Mouse (Mus musculus): ENCODE results near the gene Nodal. TPM values are rescaled to one million over a fixed set of nuclear protein-coding genes. Genes with fewer than 3 reads are reported as not detected.

Nodal gene
- polyA plus RNA-seq, 1 experiment from 2014 or later, result not detected

GRCm38 (mm10) chr10:61398125-61398524 lies 19.6 kb upstream of the Nodal start:
- H3K27me3 ChIP-seq, result no peaks in the 10 kb centered on the region
- in situ Hi-C loops (cut with MboI; ENCODE audit: low pct_unique_long_range_greater_than_20kb), result loop anchor here (5.0 kb wide), 1 partner anchor 56 kb away; no protein-coding TSS in a partner anchor
- DNase-seq (ENCODE audit: low read depth, low spot score) (no peak), ATAC-seq (no peak)
- ChIA-PET CTCF (interaction anchor here (1.0 to 2.4 kb wide), 3 partner anchors 55 to 198 kb away, joined by 3 to 11 read pairs (median 4); no protein-coding TSS in a partner anchor), POLR2A (interaction anchor here (1.0 kb wide), 1 partner anchor 18 kb away, joined by 3 read pairs; no protein-coding TSS in a partner anchor)
- no peak for TF ChIP-seq CTCF (IDR thresholded peaks at IDR 0.05)

DNA sequence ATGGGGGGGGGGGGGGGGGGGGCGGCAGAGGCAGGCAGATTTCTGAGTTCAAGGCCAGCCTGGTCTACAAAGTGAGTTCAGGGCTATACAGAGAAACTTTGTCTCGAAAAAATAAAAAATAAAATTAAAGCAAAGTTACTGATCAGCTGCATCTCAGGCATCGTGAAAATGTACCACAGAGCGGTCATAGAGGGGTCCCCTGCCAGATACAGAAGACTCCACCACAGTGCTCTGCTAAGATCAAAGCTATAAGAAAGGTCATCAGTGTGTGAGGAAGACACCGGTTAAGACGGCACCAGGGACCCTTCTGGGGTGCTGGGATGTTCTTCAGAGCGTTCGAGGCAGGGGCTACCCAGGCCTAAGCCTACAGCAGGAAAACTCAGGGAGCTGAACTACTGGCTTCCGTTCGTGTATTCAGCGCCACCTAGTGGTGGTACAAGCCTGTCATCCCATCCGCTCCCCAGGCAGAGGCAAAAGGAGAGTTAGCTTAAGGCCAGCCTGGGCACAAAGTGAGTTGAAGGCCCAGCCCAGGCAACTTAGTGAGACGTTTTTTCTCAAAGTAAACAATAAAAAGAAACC lies 18.5 kb upstream of the Nodal start:
- ChIA-PET CTCF (interaction anchor here (0.8 to 2.4 kb wide), 18 partner anchors 8 to 215 kb away, joined by 3 to 16 read pairs (median 3); no protein-coding TSS in a partner anchor), POLR2A (interaction anchor here (1.0 to 1.2 kb wide), 2 partner anchors 58 to 59 kb away, joined by 3 to 4 read pairs; no protein-coding TSS in a partner anchor)
- no peaks in the 10 kb centered on the region for H3K27me3 ChIP-seq
- DNase-seq (ENCODE audit: low read depth, low spot score), result no peak
- TF ChIP-seq CTCF (IDR thresholded peaks at IDR 0.05), result peak; percentile 93
- in situ Hi-C loops (cut with MboI; ENCODE audit: low pct_unique_long_range_greater_than_20kb), result loop anchor here (5.0 kb wide), 1 partner anchor 57 kb away; no protein-coding TSS in a partner anchor
- ATAC-seq, result peak; percentile 57

DNA sequence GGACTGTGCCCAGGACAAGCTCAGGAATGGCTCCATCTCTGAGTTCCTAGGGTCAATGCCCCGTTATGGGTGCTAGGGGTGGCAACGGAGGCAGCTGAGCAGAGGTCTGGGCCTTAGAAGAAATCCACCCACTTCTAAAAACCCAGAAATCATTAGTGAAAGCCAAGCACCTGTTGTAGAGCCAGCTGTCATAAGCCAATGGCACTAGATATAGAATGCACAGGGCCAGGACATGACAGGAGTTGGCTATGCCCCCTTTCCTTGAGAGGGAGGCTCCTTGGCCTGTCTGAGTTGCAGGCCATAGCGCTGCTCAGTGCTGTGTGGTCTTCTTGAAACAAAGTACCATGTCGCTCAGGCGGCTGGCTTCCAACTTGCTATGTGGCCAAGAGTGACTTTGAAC lies 17.4 kb upstream of the Nodal start:
- ATAC-seq (no peak), DNase-seq (ENCODE audit: low read depth, low spot score) (no peak)
- ChIA-PET CTCF (interaction anchor here (0.9 to 2.4 kb wide), 6 partner anchors 15 to 201 kb away, joined by 4 to 16 read pairs (median 8); no protein-coding TSS in a partner anchor), POLR2A (no interaction called here)
- TF ChIP-seq CTCF (IDR thresholded peaks at IDR 0.05), result no peak
- H3K27me3 ChIP-seq, result no peaks in the 10 kb centered on the region
- in situ Hi-C loops (cut with MboI; ENCODE audit: low pct_unique_long_range_greater_than_20kb), result no loop called here

DNA sequence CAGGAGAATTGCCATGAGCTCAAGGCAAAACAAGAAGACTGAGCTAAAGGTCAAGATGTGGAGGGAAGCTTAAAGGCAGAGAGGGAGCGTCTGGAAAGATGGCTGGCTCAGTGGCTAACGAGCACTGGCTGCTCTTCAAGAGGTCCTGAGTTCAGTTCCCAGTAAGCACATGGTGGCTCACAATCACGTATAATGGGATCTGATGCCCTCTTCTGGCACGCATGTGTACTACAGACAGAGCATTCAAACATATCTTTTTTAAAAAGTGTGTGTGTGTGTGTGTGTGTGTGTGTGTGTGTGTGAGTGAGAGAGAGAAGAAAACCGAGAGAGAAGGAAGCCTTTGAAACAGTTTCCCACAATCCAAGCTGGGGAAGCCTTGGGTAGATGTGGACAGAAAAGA lies 15.3 kb upstream of the Nodal start:
- POLR2A ChIA-PET, result no interaction called here
- no peak for ATAC-seq

DNA sequence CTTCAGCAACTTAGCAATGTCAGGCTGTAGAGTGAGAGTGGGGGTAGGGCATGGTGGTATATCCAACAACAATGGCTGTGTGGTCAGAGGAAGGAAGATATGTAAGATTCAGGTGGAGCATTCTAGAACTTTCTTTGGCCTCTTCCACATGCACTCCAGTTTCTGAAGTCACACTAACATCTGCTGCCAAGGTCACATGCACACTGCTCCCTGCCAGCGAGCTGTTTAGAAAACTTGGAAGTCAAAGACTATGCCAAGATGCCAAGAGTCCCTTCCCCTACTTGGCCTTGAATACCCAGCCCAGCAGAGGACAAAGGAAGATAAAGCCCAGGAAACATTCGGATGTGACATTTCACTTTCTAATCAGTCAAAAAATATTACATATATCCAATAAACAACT lies 14.9 kb upstream of the Nodal start:
- ChIA-PET POLR2A (no interaction called here), CTCF (interaction anchor here (0.6 to 1.3 kb wide), 5 partner anchors 59 to 203 kb away, joined by 3 to 4 read pairs (median 3); no protein-coding TSS in a partner anchor)
- no peak for TF ChIP-seq CTCF (IDR thresholded peaks at IDR 0.05)
- H3K27me3 ChIP-seq, result no peaks in the 10 kb centered on the region
- in situ Hi-C loops (cut with MboI; ENCODE audit: low pct_unique_long_range_greater_than_20kb), result no loop called here
- ATAC-seq (no peak), DNase-seq (ENCODE audit: low read depth, low spot score) (no peak)

More for the DNA sequence above, 15.3 kb upstream of the Nodal start:
- in situ Hi-C loops (cut with MboI; ENCODE audit: low pct_unique_long_range_greater_than_20kb), result no loop called here
- no peaks in the 10 kb centered on the region for H3K27me3 ChIP-seq
- peak; percentile 49 for TF ChIP-seq CTCF (IDR thresholded peaks at IDR 0.05)
- CTCF ChIA-PET, result interaction anchor here (0.8 to 1.5 kb wide), 5 partner anchors 58 to 203 kb away, joined by 3 to 7 read pairs (median 3); no protein-coding TSS in a partner anchor
- DNase-seq (ENCODE audit: low read depth, low spot score), result no peak

GRCm38 (mm10) chr10:61405958-61406357 lies 11.8 kb upstream of the Nodal start:
- POLR2A ChIA-PET, result no interaction called here
- no peak for TF ChIP-seq CTCF (IDR thresholded peaks at IDR 0.05)

DNA sequence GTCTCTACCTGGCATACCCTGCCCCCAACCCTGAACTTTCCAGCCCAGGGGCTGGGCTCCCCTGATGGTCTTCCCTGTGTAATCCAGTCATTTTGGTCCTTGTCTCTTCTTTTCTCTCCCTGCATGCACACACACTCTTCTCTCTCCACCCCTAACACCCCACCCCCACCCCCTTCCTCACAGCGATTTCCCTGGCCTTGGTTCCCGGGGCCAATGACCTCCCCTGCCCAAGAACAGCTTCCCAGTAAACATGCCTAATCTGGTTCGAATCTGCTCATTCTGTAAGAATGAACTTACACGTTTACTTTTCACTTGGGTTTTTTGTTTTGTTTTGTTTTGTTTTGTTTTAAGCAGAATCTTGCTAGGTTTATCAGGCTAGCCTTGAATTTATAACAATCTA lies 8.0 kb upstream of the Nodal start:
- in situ Hi-C loops (cut with MboI; ENCODE audit: low pct_unique_long_range_greater_than_20kb), result loop anchor here (5.0 kb wide), 1 partner anchor 212 kb away; no protein-coding TSS in a partner anchor
- ChIA-PET POLR2A (no interaction called here), CTCF (no interaction called here)
- ATAC-seq (no peak), DNase-seq (ENCODE audit: low read depth, low spot score) (no peak)
- peaks cover 4% of the 10 kb centered on the region for H3K27me3 ChIP-seq
- TF ChIP-seq CTCF (IDR thresholded peaks at IDR 0.05), result no peak

More at GRCm38 (mm10) chr10:61405958-61406357, 11.8 kb upstream of the Nodal start:
- CTCF ChIA-PET, result interaction anchor here (1.4 kb wide), 1 partner anchor 16 kb away, joined by 3 read pairs; no protein-coding TSS in a partner anchor
- in situ Hi-C loops (cut with MboI; ENCODE audit: low pct_unique_long_range_greater_than_20kb), result loop anchor here (5.0 kb wide), 1 partner anchor 209 kb away; no protein-coding TSS in a partner anchor
- ATAC-seq, result no peak
- no peak for DNase-seq (ENCODE audit: low read depth, low spot score)
- H3K27me3 ChIP-seq, result no peaks in the 10 kb centered on the region

GRCm38 (mm10) chr10:61410193-61410592 lies 7.6 kb upstream of the Nodal start:
- CTCF ChIA-PET, result interaction anchor here (1.1 to 1.4 kb wide), 2 partner anchors 11 to 210 kb away, joined by 3 to 5 read pairs; no protein-coding TSS in a partner anchor
- no peak for TF ChIP-seq CTCF (IDR thresholded peaks at IDR 0.05)
- ATAC-seq (no peak), DNase-seq (ENCODE audit: low read depth, low spot score) (no peak)
- POLR2A ChIA-PET, result no interaction called here
- in situ Hi-C loops (cut with MboI; ENCODE audit: low pct_unique_long_range_greater_than_20kb), result no loop called here
- H3K27me3 ChIP-seq, result peaks cover 4% of the 10 kb centered on the region

- DNase-seq (ENCODE audit: low read depth, low spot score) (no peak), ATAC-seq (no peak)
- POLR2A ChIA-PET, result no interaction called here
- CTCF ChIA-PET, result no interaction called here
- peaks cover 4% of the 10 kb centered on the region for H3K27me3 ChIP-seq
- in situ Hi-C loops (cut with MboI; ENCODE audit: low pct_unique_long_range_greater_than_20kb), result no loop called here
- TF ChIP-seq CTCF (IDR thresholded peaks at IDR 0.05), result no peak
Measured at GRCm38 (mm10) chr10:61412910-61413625, 4.7 kb upstream of the Nodal start.

DNA sequence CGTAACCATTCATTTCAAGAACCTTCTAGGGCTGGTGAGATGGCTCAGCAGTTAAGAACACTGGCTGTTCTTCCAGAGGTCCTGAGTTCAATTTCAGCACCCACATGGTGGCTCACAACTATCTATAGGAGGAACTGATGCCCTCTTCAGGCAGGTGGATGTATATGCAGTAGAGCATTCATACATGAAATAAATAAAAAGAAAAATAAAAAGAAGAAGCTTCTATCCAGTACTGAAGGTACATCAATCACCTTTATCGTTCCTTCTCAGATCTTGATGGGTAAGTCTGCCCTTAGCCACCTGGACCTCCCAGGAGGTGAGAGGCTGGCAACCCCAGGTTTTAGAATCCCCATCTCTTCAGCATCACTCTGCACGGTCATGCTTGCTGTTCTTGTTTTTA lies 2.5 kb upstream of the Nodal start:
- no peak for DNase-seq (ENCODE audit: low read depth, low spot score)
- peaks cover 9% of the 10 kb centered on the region for H3K27me3 ChIP-seq
- no peak for TF ChIP-seq CTCF (IDR thresholded peaks at IDR 0.05)
- no peak for ATAC-seq
- ChIA-PET CTCF (interaction anchor here (0.7 to 2.8 kb wide), 2 partner anchors 9 to 16 kb away, joined by 3 to 7 read pairs; no protein-coding TSS in a partner anchor), POLR2A (no interaction called here)
- in situ Hi-C loops (cut with MboI; ENCODE audit: low pct_unique_long_range_greater_than_20kb), result no loop called here

All from Patski (cell line).